Mouse (Mus musculus) T-helper 17 cell (primary cell): Measurements from ENCODE around the gene Rsbn1l.

ENCODE experiments used
- in situ Hi-C, 2 experiments: fragments of 300-600 bp; cut with MboI, MseI; formaldehyde crosslinking; loops; 1 replicate in 1 of 2; 2 replicates in 1 of 2; pipeline ENCODE4 v1.15.1; 2025; ENCODE audit warnings: high pct_unique_total_duplicates in 2 of 2

Rsbn1l gene

DNA sequence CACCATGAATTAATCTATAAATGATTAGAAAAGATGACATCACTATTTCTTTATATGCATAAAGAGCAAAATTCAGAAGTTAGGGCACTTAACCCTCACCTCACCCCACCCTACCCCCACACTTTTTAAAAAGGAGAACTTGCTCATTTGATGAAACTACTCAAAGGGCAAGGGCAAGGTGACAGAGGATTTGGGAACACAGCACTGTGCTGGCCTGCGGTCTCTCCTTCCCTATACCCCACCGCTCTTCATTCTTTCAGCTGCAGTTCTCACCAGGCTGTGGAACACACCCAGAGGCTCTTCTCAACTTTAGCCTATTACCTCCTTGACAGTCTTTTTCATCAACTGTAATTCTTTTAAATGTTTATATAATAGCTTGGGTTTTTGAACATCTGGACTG, 109.2 kb downstream of the Rsbn1l start:
- in situ Hi-C loops, result no loop called here

- in situ Hi-C loops, result no loop called here
Measured at GRCm38 (mm10) chr5:20843816-20844215, 112.4 kb downstream of the Rsbn1l start.

- in situ Hi-C loops, result no loop called here
Measured at GRCm38 (mm10) chr5:20843405-20843804, 112.8 kb downstream of the Rsbn1l start.
